Mouse (Mus musculus) thymus, adult 18-20 months (tissue): ENCODE results near the gene Olfr921.

Experiments used
- DNase-seq, 2 experiments: peaks; one replicate each; pipeline ENCODE4 v3.0.0; 2022; ENCODE audit warnings: mixed read lengths in 2 of 2

The Olfr921 gene

GRCm38 (mm10) chr9:38772768-38773167 is at the start of gene Olfr921:
Gene Olfr921, plus strand, starts transcription at chr9:38773068.
- no peak for DNase-seq

DNA sequence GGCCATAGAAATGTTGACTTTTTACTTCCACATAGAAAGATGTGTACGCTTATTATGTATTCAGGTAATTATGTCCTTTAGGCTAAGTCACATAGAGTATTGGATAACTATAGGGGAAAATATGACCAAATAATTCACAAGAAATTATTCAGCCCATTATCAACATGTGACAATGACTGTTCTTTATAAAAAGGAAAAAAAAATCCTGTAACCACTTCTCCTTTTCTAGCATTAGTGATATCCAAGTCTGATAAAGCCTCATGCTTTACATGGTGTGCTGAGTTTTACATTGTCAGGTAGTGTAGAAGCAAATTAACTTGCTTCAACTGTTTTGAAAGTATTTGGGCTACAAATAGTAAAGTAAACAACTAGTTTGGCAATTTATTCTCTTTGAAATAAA is 48.8 kb upstream of the Olfr921 start:
- no peak for DNase-seq

GRCm38 (mm10) chr9:38728218-38728617 is 44.6 kb upstream of the Olfr921 start:
- DNase-seq, result no peak

DNA sequence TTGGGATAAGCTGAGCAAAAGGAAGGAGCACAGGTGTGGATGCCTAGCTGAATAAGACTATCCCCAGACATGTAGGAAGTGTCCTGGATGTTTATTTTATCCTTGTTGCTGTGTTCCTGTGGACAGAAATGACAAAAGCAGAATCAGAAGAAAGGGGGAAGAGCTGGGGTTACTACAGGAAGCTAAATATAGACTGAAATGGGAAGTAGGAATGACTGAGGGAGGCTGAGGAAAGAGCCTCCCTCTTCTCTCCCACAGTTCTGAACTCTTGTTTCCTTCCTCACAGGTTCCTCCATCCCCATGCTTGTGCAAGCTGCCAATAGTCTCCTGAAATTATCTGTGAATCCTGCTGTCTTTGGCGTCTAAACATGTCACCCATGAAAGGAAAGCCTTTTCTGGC is 31.5 kb upstream of the Olfr921 start:
- DNase-seq, result no peak

- no peak for DNase-seq
These were observed 28.1 kb upstream of the Olfr921 start for GRCm38 (mm10) chr9:38744619-38745315.

DNA sequence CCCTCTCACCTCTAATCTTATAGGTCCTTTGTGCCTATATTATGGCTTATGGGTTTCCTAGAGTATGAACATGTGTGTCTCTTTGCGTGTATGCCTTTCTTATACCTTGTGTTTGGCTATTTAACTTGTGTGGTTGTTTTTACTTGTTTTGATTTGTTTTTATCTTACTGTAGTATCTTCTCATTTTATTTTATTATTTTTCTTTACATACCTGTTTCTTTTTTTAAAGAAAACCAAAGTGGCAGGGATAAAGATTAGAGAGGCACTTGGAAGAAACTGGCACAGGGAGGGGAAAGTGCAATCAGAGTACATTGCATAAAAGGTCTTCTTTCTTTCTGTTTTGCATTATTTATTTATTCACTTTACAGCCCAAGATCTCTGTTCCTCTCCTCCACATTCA is 20.9 kb upstream of the Olfr921 start, which contains the start of gene Olfr920:
TSS of gene Olfr920 (plus strand) at position 301 of the 400 bp plus-strand sequence.
- no peak for DNase-seq

GRCm38 (mm10) chr9:38792689-38793088 is 19.8 kb downstream of the Olfr921 start:
- DNase-seq, result no peak

GRCm38 (mm10) chr9:38805696-38806095 is 32.8 kb downstream of the Olfr921 start:
- no peak for DNase-seq

DNA sequence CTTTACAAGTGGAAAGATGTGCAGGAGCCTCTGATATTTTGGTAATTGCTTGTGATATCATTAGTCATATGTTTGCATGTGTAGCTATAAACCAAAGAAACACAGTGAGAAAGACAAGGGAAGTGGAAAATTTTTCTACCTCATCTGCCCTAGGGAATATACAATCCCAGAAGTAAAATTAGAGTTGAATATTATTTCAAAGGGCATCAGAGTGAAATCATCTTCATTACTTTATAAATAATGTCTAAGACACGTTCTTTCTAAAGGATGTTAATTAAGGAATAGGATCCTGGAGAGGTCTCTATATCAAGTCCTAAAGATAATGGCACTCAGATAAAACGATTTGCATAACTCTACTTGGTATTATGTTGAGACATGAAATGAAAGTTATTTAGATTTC is 41.4 kb downstream of the Olfr921 start, which contains the start of gene Olfr922:
TSS of gene Olfr922 (plus strand) at position 301 of the 400 bp plus-strand sequence.
- DNase-seq, result no peak

DNA sequence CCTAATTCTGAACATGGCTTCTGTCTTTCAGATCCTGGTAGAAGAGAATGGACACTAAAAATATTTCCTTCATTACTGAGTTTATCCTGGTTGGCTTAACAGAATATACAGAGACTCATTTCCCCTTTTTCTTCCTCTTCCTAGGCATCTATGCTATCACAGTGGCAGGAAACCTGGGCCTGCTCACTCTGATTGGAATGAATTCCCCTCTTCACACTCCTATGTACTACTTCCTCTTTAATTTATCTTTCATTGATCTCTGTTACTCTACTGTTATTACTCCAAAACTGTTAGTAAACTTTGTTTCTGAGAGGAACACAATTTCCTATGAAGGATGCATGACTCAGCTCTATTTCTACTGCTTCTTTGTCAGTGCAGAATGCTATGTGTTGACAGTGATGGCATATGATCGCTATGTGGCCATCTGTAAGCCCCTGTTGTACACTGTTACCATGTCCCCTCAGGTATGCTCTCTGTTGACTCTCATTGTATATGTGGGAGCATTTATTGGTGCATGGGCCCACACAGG is 42.7 kb downstream of the Olfr921 start:
- no peak for DNase-seq

DNA sequence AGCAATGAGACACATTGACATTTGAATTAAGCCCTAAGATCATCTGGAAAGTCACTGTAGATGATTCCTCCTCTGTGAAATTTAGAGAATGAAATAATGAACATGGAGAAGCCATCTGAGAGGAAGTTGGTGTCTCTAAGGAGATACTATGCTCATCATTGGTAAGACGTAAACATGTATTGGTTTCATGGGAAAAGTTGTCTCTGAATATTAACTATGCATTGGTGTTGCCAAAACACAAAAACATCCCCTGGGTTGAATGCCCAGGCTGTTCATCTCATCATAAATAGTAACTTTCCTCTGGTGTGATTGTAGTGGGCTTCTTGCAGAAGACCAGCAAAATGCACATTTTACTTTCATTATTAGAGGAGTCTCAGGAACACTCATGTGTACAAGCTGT is 53.4 kb downstream of the Olfr921 start, which contains the start of gene Olfr923:
TSS of gene Olfr923 (plus strand) at position 301 of the 400 bp plus-strand sequence.
- DNase-seq, result no peak
